Mouse (Mus musculus): ENCODE measurements at regions not wholly inside any gene's neighbourhood (a gene's known extent, or its start where the extent isn't known, plus 50 kb on each side); places are given as distances from the start of the nearest gene placed in this dataset.
A peak's percentile ranks its signal among the peaks of the same experiment; 100 is the strongest.

- no peaks in the 10 kb centered on the region for H3K27me3 ChIP-seq (ENCODE audit: control insufficient read depth, insufficient read depth, low read length)
- no peaks in the 10 kb centered on the region for H3K36me3 ChIP-seq (ENCODE audit: control insufficient read depth, insufficient read depth, low read length)
- TF ChIP-seq POLR2A (IDR thresholded peaks at IDR 0.05; ENCODE audit: extremely low read depth, insufficient read depth, low read length) (no peak), CTCF (IDR thresholded peaks at IDR 0.05; ENCODE audit: low read depth, low read length) (no peak)
- no peak overlapping the region for H3K9ac ChIP-seq (ENCODE audit: low read depth, low read length)
- WGBS = 85% methylated on average over 1 of the region's 1 CpGs
- no peak for DNase-seq (ENCODE audit: extremely low read depth, low read depth, low spot score)
- no peak overlapping the region for H3K4me3 ChIP-seq (ENCODE audit: insufficient read depth, low read depth, low read length)
- H3K4me1 ChIP-seq (ENCODE audit: control insufficient read depth, insufficient read depth, low read length) = no peaks in the 10 kb centered on the region
- H3K27ac ChIP-seq (replicated peaks; ENCODE audit: insufficient read depth, low read depth, low read length) = no peak overlapping the region
- H3K79me2 ChIP-seq (ENCODE audit: control insufficient read depth, insufficient read depth, low read length) = no peaks in the 10 kb centered on the region
Measured at GRCm38 (mm10) chr4:40031361-40031760, 111.5 kb upstream of the Aco1 start.

- H3K4me3 ChIP-seq (ENCODE audit: insufficient read depth, low read depth, low read length) = no peak overlapping the region
- H3K36me3 ChIP-seq (ENCODE audit: control insufficient read depth, insufficient read depth, low read length) = no peaks in the 10 kb centered on the region
- H3K4me1 ChIP-seq (ENCODE audit: control insufficient read depth, insufficient read depth, low read length) = no peaks in the 10 kb centered on the region
- no peaks in the 10 kb centered on the region for H3K27me3 ChIP-seq (ENCODE audit: control insufficient read depth, insufficient read depth, low read length)
- no peak overlapping the region for H3K27ac ChIP-seq (replicated peaks; ENCODE audit: insufficient read depth, low read depth, low read length)
- DNase-seq (ENCODE audit: extremely low read depth, low read depth, low spot score) = no peak
- no peaks in the 10 kb centered on the region for H3K79me2 ChIP-seq (ENCODE audit: control insufficient read depth, insufficient read depth, low read length)
- no peak overlapping the region for H3K9ac ChIP-seq (ENCODE audit: low read depth, low read length)
- TF ChIP-seq CTCF (IDR thresholded peaks at IDR 0.05; ENCODE audit: low read depth, low read length) (no peak), POLR2A (IDR thresholded peaks at IDR 0.05; ENCODE audit: extremely low read depth, insufficient read depth, low read length) (no peak)
- 92% methylated on average over 10 of the region's 10 CpGs for WGBS
Measured at GRCm38 (mm10) chr4:40047846-40048245, 95.0 kb upstream of the Aco1 start.

- no peak for DNase-seq (ENCODE audit: extremely low read depth, low read depth, low spot score)
- H3K27me3 ChIP-seq (ENCODE audit: control insufficient read depth, insufficient read depth, low read length) = no peaks in the 10 kb centered on the region
- TF ChIP-seq CTCF (IDR thresholded peaks at IDR 0.05; ENCODE audit: low read depth, low read length) (no peak), POLR2A (IDR thresholded peaks at IDR 0.05; ENCODE audit: extremely low read depth, insufficient read depth, low read length) (no peak)
- no peaks in the 10 kb centered on the region for H3K79me2 ChIP-seq (ENCODE audit: control insufficient read depth, insufficient read depth, low read length)
- WGBS = 82% methylated on average over 6 of the region's 6 CpGs
- H3K4me3 ChIP-seq (ENCODE audit: insufficient read depth, low read depth, low read length) = no peak overlapping the region
- no peaks in the 10 kb centered on the region for H3K4me1 ChIP-seq (ENCODE audit: control insufficient read depth, insufficient read depth, low read length)
- no peaks in the 10 kb centered on the region for H3K36me3 ChIP-seq (ENCODE audit: control insufficient read depth, insufficient read depth, low read length)
- H3K27ac ChIP-seq (replicated peaks; ENCODE audit: insufficient read depth, low read depth, low read length) = no peak overlapping the region
- H3K9ac ChIP-seq (ENCODE audit: low read depth, low read length) = no peak overlapping the region
Measured at GRCm38 (mm10) chr4:40049086-40049485, 93.8 kb upstream of the Aco1 start.

- Histone ChIP-seq H3K4me3 (ENCODE audit: insufficient read depth, low read depth, low read length) (no peak overlapping the region), H3K27me3 (ENCODE audit: control insufficient read depth, insufficient read depth, low read length) (no peaks in the 10 kb centered on the region), H3K79me2 (ENCODE audit: control insufficient read depth, insufficient read depth, low read length) (no peaks in the 10 kb centered on the region), H3K36me3 (ENCODE audit: control insufficient read depth, insufficient read depth, low read length) (no peaks in the 10 kb centered on the region), H3K27ac (replicated peaks; ENCODE audit: insufficient read depth, low read depth, low read length) (no peak overlapping the region), H3K4me1 (ENCODE audit: control insufficient read depth, insufficient read depth, low read length) (no peaks in the 10 kb centered on the region), H3K9ac (ENCODE audit: low read depth, low read length) (no peak overlapping the region)
- TF ChIP-seq CTCF (IDR thresholded peaks at IDR 0.05; ENCODE audit: low read depth, low read length) (no peak), POLR2A (IDR thresholded peaks at IDR 0.05; ENCODE audit: extremely low read depth, insufficient read depth, low read length) (no peak)
- no peak for DNase-seq (ENCODE audit: extremely low read depth, low read depth, low spot score)
- WGBS = 87% methylated on average over 4 of the region's 4 CpGs
Measured at GRCm38 (mm10) chr4:40051848-40052247, 91.0 kb upstream of the Aco1 start.

GRCm38 (mm10) chr4:40053391-40053790, 89.5 kb upstream of the Aco1 start:
- no peaks in the 10 kb centered on the region for H3K79me2 ChIP-seq (ENCODE audit: control insufficient read depth, insufficient read depth, low read length)
- no peaks in the 10 kb centered on the region for H3K4me1 ChIP-seq (ENCODE audit: control insufficient read depth, insufficient read depth, low read length)
- H3K27ac ChIP-seq (replicated peaks; ENCODE audit: insufficient read depth, low read depth, low read length) = no peak overlapping the region
- no peak overlapping the region for H3K9ac ChIP-seq (ENCODE audit: low read depth, low read length)
- WGBS = 83% methylated on average over 2 of the region's 2 CpGs
- no peak for TF ChIP-seq POLR2A (IDR thresholded peaks at IDR 0.05; ENCODE audit: extremely low read depth, insufficient read depth, low read length)
- DNase-seq (ENCODE audit: extremely low read depth, low read depth, low spot score) = no peak
- H3K27me3 ChIP-seq (ENCODE audit: control insufficient read depth, insufficient read depth, low read length) = no peaks in the 10 kb centered on the region
- H3K36me3 ChIP-seq (ENCODE audit: control insufficient read depth, insufficient read depth, low read length) = no peaks in the 10 kb centered on the region
- no peak overlapping the region for H3K4me3 ChIP-seq (ENCODE audit: insufficient read depth, low read depth, low read length)

GRCm38 (mm10) chr4:40063751-40064456, 79.0 kb upstream of the Aco1 start:
- peaks cover 1% of the 10 kb centered on the region; the same call in 1 of the 2 replicates for H3K4me1 ChIP-seq (ENCODE audit: control insufficient read depth, insufficient read depth, low read length)
- H3K79me2 ChIP-seq (ENCODE audit: control insufficient read depth, insufficient read depth, low read length) = no peaks in the 10 kb centered on the region
- H3K27ac ChIP-seq (replicated peaks; ENCODE audit: insufficient read depth, low read depth, low read length) = no peak overlapping the region
- 57% methylated on average over 3 of the region's 3 CpGs for WGBS
- H3K36me3 ChIP-seq (ENCODE audit: control insufficient read depth, insufficient read depth, low read length) = no peaks in the 10 kb centered on the region
- no peaks in the 10 kb centered on the region for H3K27me3 ChIP-seq (ENCODE audit: control insufficient read depth, insufficient read depth, low read length)
- no peak overlapping the region for H3K9ac ChIP-seq (ENCODE audit: low read depth, low read length)
- DNase-seq (ENCODE audit: extremely low read depth, low read depth, low spot score) = peak; percentile 29
- TF ChIP-seq CTCF (IDR thresholded peaks at IDR 0.05; ENCODE audit: low read depth, low read length) (no peak), POLR2A (IDR thresholded peaks at IDR 0.05; ENCODE audit: extremely low read depth, insufficient read depth, low read length) (no peak)
- H3K4me3 ChIP-seq (ENCODE audit: insufficient read depth, low read depth, low read length) = no peak overlapping the region
